Mouse (Mus musculus) liver, adult 2 months (tissue): ENCODE measurements around the gene Duox1.

Experiments
- CTCF ChIP-seq: fragments of 200-500 bp; IDR thresholded peaks from 2 replicates; pipeline ENCODE4 v1.5.1; 2011; ENCODE audit warnings: low read depth, low read length, control low read depth
- POLR2A ChIP-seq: fragments of 200-500 bp; IDR thresholded peaks from 2 replicates; pipeline ENCODE4 v1.6.1; 2011; ENCODE audit warnings: low read length, control low read depth; ENCODE audit not compliant: insufficient read depth; ENCODE audit errors: extremely low read depth

DNA sequence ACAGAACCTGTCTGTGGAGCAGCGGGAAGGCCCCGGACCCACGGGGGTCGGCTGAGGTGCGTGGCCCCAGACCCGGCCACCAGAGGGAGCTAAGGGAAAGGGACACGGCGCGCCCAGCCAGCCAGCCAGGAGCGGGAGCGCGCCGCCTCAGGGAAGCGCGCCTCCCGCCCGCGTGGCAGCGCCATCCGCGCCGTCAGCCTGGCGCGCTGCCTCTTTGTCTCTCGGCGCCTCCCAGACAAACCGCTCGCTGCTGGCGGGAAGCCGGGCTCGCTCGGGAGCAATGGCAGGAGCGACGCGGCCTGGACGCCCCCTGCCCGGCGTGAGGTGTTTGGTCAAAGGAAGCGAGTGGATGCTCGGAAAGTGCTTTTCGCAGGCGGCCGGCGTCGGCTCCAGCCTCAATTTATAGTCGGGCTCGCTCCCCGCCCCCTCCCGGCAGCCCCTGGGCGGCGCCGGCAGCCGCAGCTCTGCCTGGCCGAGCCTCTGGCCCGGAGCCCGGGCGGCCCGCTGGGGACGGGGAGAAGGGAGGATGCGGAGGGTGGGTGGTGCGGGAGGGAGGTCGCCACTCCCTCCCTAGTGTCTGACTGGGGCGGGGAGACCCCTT is 33.2 kb downstream of the Duox1 start:
- peak; percentile 82 for TF ChIP-seq CTCF
- TF ChIP-seq POLR2A: no peak
